Mouse (Mus musculus) limb, embryonic 10.5 days (tissue): Measurements from ENCODE around the gene Kif11. TPM values are rescaled to one million over a fixed set of nuclear protein-coding genes. Genes with fewer than 3 reads are reported as not detected.

ENCODE experiments used
- polyA plus RNA-seq: library from polyadenylated mRNA; unstranded; fragments of >200 nt; fragmentation: Nextera tagmentation; extraction: Ambion mirVana; gene quantifications from 2 replicates; pipeline ENCODE4 v1.2.1, GENCODE M21; 2016

The Kif11 gene
- polyA plus RNA-seq, 1 experiment from 2014 or later: 88.0 TPM

Other genes with a start within 250 kb of the Kif11 start
- 128 and 130 TPM in 2 replicates for gene March5, start 168.9 kb upstream of the Kif11 start, polyA plus RNA-seq
- gene Cpeb3, start 167.8 kb upstream of the Kif11 start, polyA plus RNA-seq: 0.65 and 0.78 TPM in 2 replicates
- 37.1 and 45.2 TPM in 2 replicates for gene Ide, start 38.6 kb upstream of the Kif11 start, polyA plus RNA-seq
- 6.8 and 7.2 TPM in 2 replicates for gene Hhex, start 58.4 kb downstream of the Kif11 start, polyA plus RNA-seq
- 7.2 and 7.3 TPM in 2 replicates for gene Exoc6, start 174.0 kb downstream of the Kif11 start, polyA plus RNA-seq